Mouse (Mus musculus) limb, embryonic 13.5 days (tissue): ENCODE data around the gene Fgfbp1. TPM values are rescaled to one million over a fixed set of nuclear protein-coding genes. Genes with fewer than 3 reads are reported as not detected.

Experiments used
- polyA plus RNA-seq: library from polyadenylated mRNA; unstranded; fragments of >200 nt; fragmentation: Nextera tagmentation; extraction: Ambion mirVana; gene quantifications from 2 replicates; pipeline ENCODE4 v1.2.1, GENCODE M21; 2015

The Fgfbp1 gene
- polyA plus RNA-seq, 1 experiment from 2014 or later: 14.3 TPM

Other genes with a start within 250 kb of the Fgfbp1 start
- gene Bst1, start 162.9 kb downstream of the Fgfbp1 start, polyA plus RNA-seq: 0.05 and 0.14 TPM in 2 replicates
- 56.7 and 58.6 TPM in 2 replicates for gene Fbxl5, start 160.1 kb downstream of the Fgfbp1 start, polyA plus RNA-seq
- gene Cd38, start 113.2 kb downstream of the Fgfbp1 start, polyA plus RNA-seq: 9.6 and 10.0 TPM in 2 replicates
- 0.57 TPM in 1 of 2 replicates, not detected in the other for gene Gm7879, start 68.6 kb downstream of the Fgfbp1 start, polyA plus RNA-seq
- gene Prom1, start 120.3 kb upstream of the Fgfbp1 start, polyA plus RNA-seq: 57.1 and 62.7 TPM in 2 replicates
- gene Tapt1, start 244.8 kb upstream of the Fgfbp1 start, polyA plus RNA-seq: 32.2 and 33.4 TPM in 2 replicates